Comparison of ENCODE assay signal across 9 mouse cellular contexts in the genomic region with DNA sequence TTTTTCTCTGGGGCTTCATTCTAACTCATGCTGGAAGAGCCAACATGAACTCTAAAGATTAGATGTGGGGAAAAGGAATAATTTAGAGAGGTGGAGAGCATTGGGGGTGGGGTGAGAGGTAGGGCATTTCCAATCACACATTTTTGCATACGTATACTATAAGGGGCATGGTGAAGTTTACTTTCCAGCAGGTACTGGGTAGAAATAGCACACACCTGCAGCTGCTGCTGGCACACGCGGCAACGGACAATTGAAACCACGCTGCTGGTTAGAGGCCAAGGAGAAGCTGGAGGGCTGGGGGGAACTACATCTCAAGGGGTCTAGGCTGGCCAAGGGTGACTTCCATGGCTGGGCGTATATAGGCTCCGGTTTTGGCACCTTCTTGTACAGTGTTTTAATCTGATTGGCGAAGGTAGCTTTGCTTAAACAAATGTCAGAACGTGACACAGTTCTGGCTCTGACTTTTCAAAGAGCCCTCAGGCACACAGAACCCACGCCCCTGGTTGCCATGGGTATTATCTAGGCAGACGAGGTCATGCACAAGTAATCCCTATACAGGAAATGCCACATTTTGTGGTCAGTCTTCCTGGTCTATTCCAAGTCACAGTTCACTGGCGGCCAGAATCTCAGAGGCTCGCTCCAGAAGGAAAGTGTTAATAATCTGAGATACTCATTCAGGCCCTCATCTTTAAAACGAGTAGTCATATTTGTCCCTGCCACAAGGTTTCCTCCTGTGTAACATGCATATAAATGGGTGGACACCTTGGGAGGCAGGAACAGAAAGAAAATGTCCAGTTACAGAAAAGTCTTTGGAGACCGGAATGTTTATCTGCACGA. TPM values are rescaled to one million over a fixed set of nuclear protein-coding genes. Genes with fewer than 3 reads are reported as not detected.
DNase-seq lines count a peak whose midpoint lies in the region; ATAC-seq lines count a peak whose summit lies in the region.
"Had no signal": no experiment of that assay in that cellular context is flagged by ENCODE, and none has a peak within 500 bp of the region (broad histone marks: within the 10 kb centered on the region; RNA-seq: fewer than 3 reads in every experiment).

No protein-coding gene starts in this region.

- H3K4me1 ChIP-seq in intestine, embryonic 14.5 days (replicated peaks; ENCODE audit: control insufficient read depth, insufficient read depth, low read length), result no peaks in the 10 kb centered on the region; the same call in 1 of the 2 replicates
- H3K4me1 ChIP-seq in liver, embryonic 16.5 days (ENCODE audit: control insufficient read depth, low read depth, low read length), result peaks cover 13% of the 10 kb centered on the region
- H3K4me1 ChIP-seq in midbrain, embryonic 16.5 days (ENCODE audit: control insufficient read depth, insufficient read depth, low read length), result no peaks in the 10 kb centered on the region
- H3K4me1 ChIP-seq: midbrain, embryonic 12.5 days had no signal

- no peak overlapping the region for H3K4me3 ChIP-seq in intestine, embryonic 14.5 days (ENCODE audit: low read depth, low read length)
- H3K4me3 ChIP-seq in liver, embryonic 16.5 days (ENCODE audit: low read depth, low read length), result no peak overlapping the region
- no peak overlapping the region for H3K4me3 ChIP-seq in midbrain, embryonic 16.5 days (ENCODE audit: low read depth, low read length)
- H3K4me3 ChIP-seq: midbrain, embryonic 12.5 days had no signal

- H3K27me3 ChIP-seq in intestine, embryonic 14.5 days (replicated peaks; ENCODE audit: control insufficient read depth, insufficient read depth, low read length), result no peaks in the 10 kb centered on the region
- no peaks in the 10 kb centered on the region for H3K27me3 ChIP-seq in liver, embryonic 16.5 days (ENCODE audit: control insufficient read depth, insufficient read depth, low read depth, low read length)
- no peaks in the 10 kb centered on the region for H3K27me3 ChIP-seq in midbrain, embryonic 16.5 days (ENCODE audit: control insufficient read depth, insufficient read depth, low read depth, low read length)
- H3K27me3 ChIP-seq: midbrain, embryonic 12.5 days had no signal

- H3K4me2 ChIP-seq in intestine, embryonic 14.5 days (ENCODE audit: low read length), result no peak overlapping the region
- H3K4me2 ChIP-seq in liver, embryonic 16.5 days (ENCODE audit: low read depth, low read length), result no peak overlapping the region
- H3K4me2 ChIP-seq in midbrain, embryonic 16.5 days (ENCODE audit: low read length), result no peak overlapping the region
- H3K4me2 ChIP-seq: midbrain, embryonic 12.5 days had no signal

- no peak overlapping the region for H3K9ac ChIP-seq in intestine, embryonic 14.5 days (ENCODE audit: low read length)
- no peak overlapping the region for H3K9ac ChIP-seq in liver, embryonic 16.5 days (ENCODE audit: low read depth, low read length)
- H3K9ac ChIP-seq in midbrain, embryonic 16.5 days (ENCODE audit: low read depth, low read length), result no peak overlapping the region
- H3K9ac ChIP-seq: midbrain, embryonic 12.5 days had no signal

- peak; percentile 79 for ATAC-seq in intestine, embryonic 14.5 days (replicated peaks; ENCODE audit: low FRiP score, low TSS enrichment, low read depth)
- peak; percentile 52 for ATAC-seq in liver, embryonic 16.5 days (ENCODE audit: low read depth)
- ATAC-seq in erythroid progenitor cell, adult 5-6 weeks (replicated peaks; ENCODE audit: low FRiP score, poor library complexity, severe bottlenecking), result no peak
- ATAC-seq in inflammation-experienced regulatory T-cells, adult 6 months, result no peak
- ATAC-seq in midbrain, embryonic 16.5 days, result no peak

- peak; percentile 97 for DNase-seq in 3T3-L1 (ENCODE audit: low read depth, low spot score)
- DNase-seq in adrenal gland, adult 2 months, result peak; percentile 88
- no peak for DNase-seq in intestine, embryonic 14.5 days (ENCODE audit: low spot score)
- no peak for DNase-seq in layer of hippocampus, postnatal 36 days

- WGBS in intestine, embryonic 14.5 days, result 49% methylated on average over 16 of the region's 16 CpGs
- 55% methylated on average over 16 of the region's 16 CpGs for WGBS in liver, embryonic 16.5 days (ENCODE audit: insufficient replicate concordance)
- WGBS in midbrain, embryonic 16.5 days, result 69% methylated on average over 16 of the region's 16 CpGs

- peaks cover 9% of the 10 kb centered on the region; the same call in 1 of the 2 replicates for H3K36me3 ChIP-seq in intestine, embryonic 14.5 days (ENCODE audit: control insufficient read depth, insufficient read depth, low read length)
- H3K36me3 ChIP-seq in liver, embryonic 16.5 days (ENCODE audit: control insufficient read depth, insufficient read depth), result peaks cover 2% of the 10 kb centered on the region; the same call in 1 of the 2 replicates
- H3K36me3 ChIP-seq in midbrain, embryonic 16.5 days (ENCODE audit: control insufficient read depth, insufficient read depth, low read length), result no peaks in the 10 kb centered on the region; the same call in 1 of the 2 replicates
- H3K36me3 ChIP-seq: midbrain, embryonic 12.5 days had no signal

- no peaks in the 10 kb centered on the region for H3K9me3 ChIP-seq in intestine, embryonic 14.5 days (ENCODE audit: control insufficient read depth, low read length)
- H3K9me3 ChIP-seq in liver, embryonic 16.5 days (replicated peaks; ENCODE audit: control insufficient read depth, low read length), result no peaks in the 10 kb centered on the region
- H3K9me3 ChIP-seq in midbrain, embryonic 16.5 days (replicated peaks; ENCODE audit: control insufficient read depth, low read length, poor library complexity, severe bottlenecking), result no peaks in the 10 kb centered on the region
- H3K9me3 ChIP-seq: midbrain, embryonic 12.5 days had no signal

- peak overlapping the region; percentile 64 for H3K27ac ChIP-seq in intestine, embryonic 14.5 days (ENCODE audit: low read depth)
- no peak overlapping the region for H3K27ac ChIP-seq in liver, embryonic 16.5 days (ENCODE audit: low read length)
- no peak overlapping the region for H3K27ac ChIP-seq in midbrain, embryonic 16.5 days (ENCODE audit: low read length)
- H3K27ac ChIP-seq: midbrain, embryonic 12.5 days had no signal

RNA-seq across cellular contexts. Expression of gene Slc7a1, which starts 38.6 kb away (rescaled TPM):
- total RNA-seq in adrenal gland, adult 2 months (2021), result 10 to 100 TPM; 72.9 to 82.5 TPM
- polyA plus RNA-seq in adrenal gland, adult 2 months (2012; rRNA removed), result 19.1 and 30.8 TPM in 2 replicates
- polyA plus RNA-seq in intestine, embryonic 14.5 days (2014; fragmentation: Nextera tagmentation; extraction: Ambion mirVana), result 36.9 and 43.8 TPM in 2 replicates
- 14.1 and 15.7 TPM in 2 replicates for polyA plus RNA-seq in liver, embryonic 16.5 days (2015; fragmentation: Nextera tagmentation; extraction: Ambion mirVana)
- 72.5 and 73.9 TPM in 2 replicates for total RNA-seq in erythroid progenitor cell, adult 5-6 weeks (2015; ENCODE audit: low replicate concordance)
- 50.8 and 66.6 TPM in 2 replicates for total RNA-seq in erythroid progenitor cell, adult 5-6 weeks (2017; ENCODE audit: low replicate concordance)
- polyA plus RNA-seq in inflammation-experienced regulatory T-cells, adult 6 months (2017; shearing (Covaris generic)), result 10 to 100 TPM in 2 of 3 experiments, 1 to 10 TPM in 1; 8.5 to 21.4 (median 11.4) TPM
- total RNA-seq in layer of hippocampus, postnatal 36 days (2021), result 10 to 100 TPM; 24.2 to 25.9 TPM
- polyA plus RNA-seq in midbrain, embryonic 16.5 days (2015; fragmentation: Nextera tagmentation; extraction: Ambion mirVana), result 40.5 and 46.1 TPM in 2 replicates

Comparison
In these comparisons a context has a peak if more than half of its experiments do, and no peak if none do; other contexts are left out.
1. DNase-seq: peak in 3T3-L1 (single experiment) and adrenal gland, adult 2 months (single experiment); none in intestine, embryonic 14.5 days (single experiment) and layer of hippocampus, postnatal 36 days (0 of 2).
2. ATAC-seq: peak in intestine, embryonic 14.5 days (single experiment) and liver, embryonic 16.5 days (single experiment); none in erythroid progenitor cell, adult 5-6 weeks (single experiment), inflammation-experienced regulatory T-cells, adult 6 months (single experiment) and midbrain, embryonic 16.5 days (single experiment).